Mouse (Mus musculus) kidney, embryonic 14.5 days (tissue): ENCODE results near the gene Hoxb4. TPM values are rescaled to one million over a fixed set of nuclear protein-coding genes. Genes with fewer than 3 reads are reported as not detected.
A peak's percentile ranks its signal among the peaks of the same experiment; 100 is the strongest.

ENCODE experiments used
- ATAC-seq: fragments of 200-750 bp; cut with Nextera tagmentation; 2 replicates; pipeline ENCODE4 v1.8.0; 2017; ENCODE audit warnings: moderate number of reproducible peaks, mild to moderate bottlenecking, moderate TSS enrichment, moderate library complexity; ENCODE audit not compliant: low FRiP score, low TSS enrichment
- H3K27ac ChIP-seq: fragments of 300-500 bp; sonication (generic); 2 replicates; pipeline ENCODE4 v1.5.1; 2014; ENCODE audit warnings: low read depth, mild to moderate bottlenecking, low read length, moderate library complexity, mixed read lengths
- H3K27me3 ChIP-seq: fragments of 300-500 bp; sonication (generic); 2 replicates; pipeline ENCODE4 v1.6.1; 2014; ENCODE audit warnings: mild to moderate bottlenecking, low read length; ENCODE audit not compliant: control insufficient read depth, insufficient read depth
- H3K36me3 ChIP-seq: fragments of 300-500 bp; sonication (generic); 2 replicates; pipeline ENCODE4 v1.6.1; 2014; ENCODE audit warnings: low read length, mixed read lengths; ENCODE audit not compliant: control insufficient read depth, insufficient read depth
- H3K4me1 ChIP-seq: fragments of 300-500 bp; sonication (generic); 2 replicates; pipeline ENCODE4 v1.6.1; 2014; ENCODE audit warnings: low read length, mixed read lengths; ENCODE audit not compliant: control insufficient read depth, insufficient read depth
- H3K4me2 ChIP-seq: fragments of 300-500 bp; sonication (generic); replicated peaks from 2 replicates; pipeline ENCODE4 v1.6.1; 2014; ENCODE audit warnings: low read depth, mild to moderate bottlenecking, low read length
- H3K4me3 ChIP-seq: fragments of 300-500 bp; sonication (generic); 2 replicates; pipeline ENCODE4 v1.5.1; 2014; ENCODE audit warnings: mild to moderate bottlenecking, low read length
- H3K9ac ChIP-seq: fragments of 300-500 bp; sonication (generic); 2 replicates; pipeline ENCODE4 v1.6.1; 2014; ENCODE audit warnings: low read depth, mild to moderate bottlenecking, low read length, moderate library complexity
- H3K9me3 ChIP-seq: fragments of 300-500 bp; sonication (generic); 2 replicates; pipeline ENCODE4 v1.6.1; 2016; ENCODE audit warnings: low read length; ENCODE audit not compliant: control insufficient read depth
- WGBS: fragments of 180-500 bp; shearing (Covaris S2); extraction: QIAGEN DNeasy Blood & Tissue Kit; methylation state at CpG from one replicate; pipeline ENCODE4 v1.1.7; 2014; 5-methylcytosine and 5-hydroxymethylcytosine counted together
- polyA plus RNA-seq: library from polyadenylated mRNA; unstranded; fragments of >200 nt; fragmentation: Nextera tagmentation; extraction: Ambion mirVana; gene quantifications from 2 replicates; pipeline ENCODE4 v1.2.1, GENCODE M21; 2014

Hoxb4 gene
- polyA plus RNA-seq, 1 experiment from 2014 or later: 4.2 TPM

DNA sequence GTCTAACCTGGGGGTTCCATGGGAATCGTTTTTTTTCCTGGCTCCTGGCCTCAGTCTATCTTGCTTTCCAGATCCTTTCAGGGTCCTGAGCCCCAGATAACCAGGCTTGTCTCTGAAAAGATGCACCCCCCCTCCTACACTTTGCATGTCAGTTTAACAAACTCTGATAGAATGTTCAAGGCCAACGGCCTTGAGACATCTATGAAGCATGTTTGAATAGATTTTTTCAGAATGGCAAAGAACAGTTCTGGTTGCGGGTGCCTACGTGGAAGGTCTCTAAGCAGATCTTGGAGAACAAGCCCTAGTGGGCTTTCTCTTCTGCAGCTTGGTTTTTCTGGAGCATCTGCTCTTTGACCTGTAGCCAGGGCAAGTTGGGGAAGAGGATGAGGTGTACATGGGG is 9.3 kb upstream of the Hoxb4 start:
- H3K4me2 ChIP-seq: peak overlapping the region; percentile 95
- no peaks in the 10 kb centered on the region for H3K9me3 ChIP-seq
- peak overlapping the region; percentile 53 for H3K4me3 ChIP-seq
- peak overlapping the region; percentile 99 for H3K9ac ChIP-seq
- peak overlapping the region; percentile 100 for H3K27ac ChIP-seq
- H3K36me3 ChIP-seq: peaks cover 16% of the 10 kb centered on the region
- no peaks in the 10 kb centered on the region for H3K27me3 ChIP-seq
- peaks cover 46% of the 10 kb centered on the region for H3K4me1 ChIP-seq
- no peak for ATAC-seq
- WGBS: 8% methylated on average over 4 of the region's 4 CpGs

DNA sequence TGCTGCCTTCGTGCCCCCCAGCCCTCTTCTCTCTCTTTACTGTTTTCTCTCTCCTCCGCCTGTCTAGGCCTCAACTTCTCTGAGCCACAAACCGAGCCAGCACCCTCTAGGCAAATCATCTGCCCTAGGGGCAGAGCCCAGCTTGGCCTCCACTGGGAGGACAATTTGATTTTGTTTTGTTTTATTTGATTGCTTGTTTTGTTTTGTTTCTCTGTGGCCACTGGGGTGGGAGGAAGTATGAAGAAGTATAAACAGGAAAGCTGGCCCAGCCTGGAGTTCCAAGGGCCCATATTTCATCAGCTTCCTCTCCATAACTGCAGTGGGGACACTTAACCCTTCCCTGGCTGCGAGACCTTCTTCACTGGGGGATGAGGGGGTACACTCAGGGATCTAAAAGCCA is 8.8 kb upstream of the Hoxb4 start:
- H3K9ac ChIP-seq: peak overlapping the region; percentile 99

GRCm38 (mm10) chr11:96310183-96310938 is 7.7 kb upstream of the Hoxb4 start:
- peak overlapping the region; percentile 53 for H3K4me3 ChIP-seq
- H3K4me1 ChIP-seq: peaks cover 40% of the 10 kb centered on the region
- H3K27me3 ChIP-seq: no peaks in the 10 kb centered on the region
- peak overlapping the region; percentile 99 for H3K9ac ChIP-seq
- H3K36me3 ChIP-seq: peaks cover 8% of the 10 kb centered on the region
- peak overlapping the region; percentile 100 for H3K27ac ChIP-seq
- peak overlapping the region; percentile 95 for H3K4me2 ChIP-seq
- no peak for ATAC-seq
- H3K9me3 ChIP-seq: no peaks in the 10 kb centered on the region
- whole genome bisulfite sequencing: 6% methylated on average over 20 of the region's 20 CpGs

More for the DNA sequence above, 8.8 kb upstream of the Hoxb4 start:
- no peaks in the 10 kb centered on the region for H3K27me3 ChIP-seq
- peak overlapping the region; percentile 53 for H3K4me3 ChIP-seq
- no peaks in the 10 kb centered on the region for H3K9me3 ChIP-seq
- peaks cover 15% of the 10 kb centered on the region for H3K36me3 ChIP-seq
- peak overlapping the region; percentile 95 for H3K4me2 ChIP-seq
- ATAC-seq: peak; percentile 17; the same call in 1 of the 2 replicates
- WGBS: 2% methylated on average over 4 of the region's 4 CpGs
- H3K4me1 ChIP-seq: peaks cover 45% of the 10 kb centered on the region
- H3K27ac ChIP-seq: peak overlapping the region; percentile 100

DNA sequence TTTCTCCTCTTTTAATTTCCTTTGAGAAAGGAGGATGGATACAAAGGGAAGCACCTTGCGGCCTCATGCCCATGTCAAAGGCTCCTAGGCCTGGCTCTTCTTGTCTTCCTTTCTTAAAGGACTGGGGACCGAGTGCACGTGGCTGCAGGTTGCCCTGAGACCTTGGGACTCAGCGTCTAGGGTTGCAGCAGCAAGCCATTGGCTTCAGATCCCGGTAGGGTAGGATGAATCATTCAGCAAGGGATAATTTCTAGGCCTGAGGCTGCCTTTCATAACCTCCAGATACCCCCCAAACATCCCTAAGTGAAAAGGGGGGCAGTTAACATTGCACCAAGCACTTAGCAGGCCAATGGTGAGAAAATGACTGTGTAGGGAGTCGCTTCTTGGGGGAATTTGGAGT is 7.0 kb upstream of the Hoxb4 start:
- Histone ChIP-seq H3K4me2 (peak overlapping the region; percentile 95), H3K36me3 (peaks cover 1% of the 10 kb centered on the region; the same call in 1 of the 2 replicates), H3K27me3 (no peaks in the 10 kb centered on the region), H3K4me1 (peaks cover 40% of the 10 kb centered on the region), H3K4me3 (peak overlapping the region; percentile 53), H3K9me3 (no peaks in the 10 kb centered on the region), H3K9ac (peak overlapping the region; percentile 99), H3K27ac (peak overlapping the region; percentile 100)
- WGBS: 9% methylated on average over 6 of the region's 6 CpGs
- ATAC-seq: no peak

- Histone ChIP-seq H3K4me3 (peak overlapping the region; percentile 53), H3K9ac (peak overlapping the region; percentile 99), H3K9me3 (no peaks in the 10 kb centered on the region), H3K36me3 (no peaks in the 10 kb centered on the region; the same call in 1 of the 2 replicates), H3K4me2 (peak overlapping the region; percentile 95), H3K27me3 (no peaks in the 10 kb centered on the region), H3K4me1 (peaks cover 43% of the 10 kb centered on the region), H3K27ac (peak overlapping the region; percentile 100)
- WGBS: under 1% methylated on average over 31 of the region's 31 CpGs
- peak; percentile 50 for ATAC-seq
These were observed 6.3 kb upstream of the Hoxb4 start for GRCm38 (mm10) chr11:96311520-96312417.

GRCm38 (mm10) chr11:96313134-96313533 is 4.9 kb upstream of the Hoxb4 start:
- no peaks in the 10 kb centered on the region for H3K27me3 ChIP-seq
- H3K9ac ChIP-seq: peak overlapping the region; percentile 99
- WGBS: 24% methylated on average over 2 of the region's 2 CpGs
- peak overlapping the region; percentile 100 for H3K27ac ChIP-seq
- no peak for ATAC-seq
- H3K4me1 ChIP-seq: peaks cover 48% of the 10 kb centered on the region
- peak overlapping the region; percentile 53 for H3K4me3 ChIP-seq
- peak overlapping the region; percentile 95 for H3K4me2 ChIP-seq
- H3K9me3 ChIP-seq: no peaks in the 10 kb centered on the region
- no peaks in the 10 kb centered on the region; the same call in 1 of the 2 replicates for H3K36me3 ChIP-seq

DNA sequence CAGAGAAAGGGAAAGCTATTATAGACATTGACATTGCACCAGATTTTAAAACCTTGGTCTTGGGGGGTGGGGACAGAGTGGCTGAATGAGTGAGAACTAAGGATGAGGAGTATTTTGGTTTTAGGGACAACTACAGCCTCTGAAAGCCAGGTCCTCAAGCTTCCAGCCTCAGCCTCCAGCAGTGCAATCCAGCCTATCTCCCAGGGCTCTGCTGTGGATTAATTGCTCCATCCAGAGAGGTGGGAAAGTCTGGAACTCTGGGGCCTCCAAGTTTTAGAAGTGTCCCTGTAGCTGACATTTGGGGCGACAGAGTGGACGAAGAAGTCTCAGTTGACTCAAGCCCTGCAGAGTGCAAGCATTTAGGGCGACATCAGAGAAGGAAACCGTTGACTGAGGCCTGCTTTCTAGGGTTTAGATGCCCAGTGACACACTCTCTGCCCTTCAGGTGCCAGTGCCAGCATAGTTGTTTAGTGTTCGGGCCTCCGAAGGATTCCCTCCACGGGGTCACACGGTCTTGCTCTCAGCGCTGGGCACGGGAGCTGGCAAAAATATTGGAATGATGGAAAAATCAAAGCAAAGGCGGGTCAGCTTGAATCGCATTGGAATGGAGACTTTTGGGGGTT is 4.2 kb upstream of the Hoxb4 start:
- 7% methylated on average over 12 of the region's 12 CpGs for WGBS
- H3K4me3 ChIP-seq: peak overlapping the region; percentile 53
- peak overlapping the region; percentile 100 for H3K27ac ChIP-seq
- no peak for ATAC-seq
- no peaks in the 10 kb centered on the region for H3K9me3 ChIP-seq
- peak overlapping the region; percentile 99 for H3K9ac ChIP-seq
- no peaks in the 10 kb centered on the region; the same call in 1 of the 2 replicates for H3K36me3 ChIP-seq
- H3K4me1 ChIP-seq: peaks cover 44% of the 10 kb centered on the region
- H3K27me3 ChIP-seq: no peaks in the 10 kb centered on the region
- H3K4me2 ChIP-seq: peak overlapping the region; percentile 95

GRCm38 (mm10) chr11:96314671-96315343 is 3.3 kb upstream of the Hoxb4 start:
- peak overlapping the region; percentile 53 for H3K4me3 ChIP-seq
- peak overlapping the region; percentile 99 for H3K9ac ChIP-seq
- H3K4me2 ChIP-seq: peak overlapping the region; percentile 95
- 4% methylated on average over 34 of the region's 34 CpGs for WGBS
- peak overlapping the region; percentile 100 for H3K27ac ChIP-seq
- no peak for ATAC-seq
- no peaks in the 10 kb centered on the region for H3K9me3 ChIP-seq
- peaks cover 40% of the 10 kb centered on the region for H3K4me1 ChIP-seq
- no peaks in the 10 kb centered on the region for H3K36me3 ChIP-seq
- H3K27me3 ChIP-seq: no peaks in the 10 kb centered on the region
